Mouse (Mus musculus) neural tube, embryonic 15.5 days (tissue): ENCODE results near the gene Tmem158. TPM values are rescaled to one million over a fixed set of nuclear protein-coding genes. Genes with fewer than 3 reads are reported as not detected.
A peak's percentile ranks its signal among the peaks of the same experiment; 100 is the strongest.

Experiments
- ATAC-seq: fragments of 200-750 bp; cut with Nextera tagmentation; 2 replicates; pipeline ENCODE4 v1.8.0; 2017; ENCODE audit warnings: mild to moderate bottlenecking, moderate TSS enrichment, moderate library complexity; ENCODE audit not compliant: low FRiP score
- H3K27ac ChIP-seq: fragments of 300-500 bp; sonication (generic); replicated peaks from 2 replicates; pipeline ENCODE4 v1.5.1; 2015; ENCODE audit warnings: mild to moderate bottlenecking, inconsistent platforms
- H3K27me3 ChIP-seq: fragments of 300-500 bp; sonication (generic); replicated peaks from 2 replicates; pipeline ENCODE4 v1.6.1; 2015; ENCODE audit warnings: inconsistent platforms
- H3K36me3 ChIP-seq: fragments of 300-500 bp; sonication (generic); 2 replicates; pipeline ENCODE4 v1.6.1; 2015; ENCODE audit warnings: inconsistent platforms
- H3K4me1 ChIP-seq: fragments of 300-500 bp; sonication (generic); 2 replicates; pipeline ENCODE4 v1.6.1; 2015; ENCODE audit warnings: inconsistent platforms
- H3K4me2 ChIP-seq: fragments of 300-500 bp; sonication (generic); 2 replicates; pipeline ENCODE4 v1.6.1; 2015; ENCODE audit warnings: inconsistent platforms, mild to moderate bottlenecking, moderate library complexity
- H3K4me3 ChIP-seq: fragments of 300-500 bp; sonication (generic); replicated peaks from 2 replicates; pipeline ENCODE4 v1.5.1; 2015; ENCODE audit warnings: mild to moderate bottlenecking, inconsistent platforms
- H3K9ac ChIP-seq: fragments of 300-500 bp; sonication (generic); replicated peaks from 2 replicates; pipeline ENCODE4 v1.6.1; 2015; ENCODE audit warnings: mild to moderate bottlenecking, inconsistent platforms
- H3K9me3 ChIP-seq: fragments of 300-500 bp; sonication (generic); replicated peaks from 2 replicates; pipeline ENCODE4 v1.6.1; 2016; ENCODE audit warnings: inconsistent platforms
- WGBS: fragments of 180-500 bp; shearing (Covaris S2); methylation state at CpG from one replicate; pipeline ENCODE4 v1.1.7; 2015; ENCODE audit warnings: mixed read lengths; 5-methylcytosine and 5-hydroxymethylcytosine counted together
- polyA plus RNA-seq: library from polyadenylated mRNA; unstranded; fragments of >200 nt; fragmentation: Nextera tagmentation; extraction: Ambion mirVana; gene quantifications from 2 replicates; pipeline ENCODE4 v1.2.1, GENCODE M21; 2015

The Tmem158 gene
- polyA plus RNA-seq, 1 experiment from 2014 or later: 49.7 TPM

GRCm38 (mm10) chr9:123219826-123220225, 40.7 kb downstream of the Tmem158 start:
- H3K36me3 ChIP-seq: no peaks in the 10 kb centered on the region
- H3K27ac ChIP-seq: no peak overlapping the region
- H3K4me1 ChIP-seq: peaks cover 9% of the 10 kb centered on the region
- no peak for ATAC-seq
- no peak overlapping the region for H3K4me3 ChIP-seq
- no peak overlapping the region for H3K9ac ChIP-seq
- 68% methylated on average over 5 of the region's 5 CpGs for WGBS
- no peaks in the 10 kb centered on the region for H3K9me3 ChIP-seq
- H3K27me3 ChIP-seq: peaks cover 18% of the 10 kb centered on the region
- H3K4me2 ChIP-seq: no peak overlapping the region

GRCm38 (mm10) chr9:123215621-123216440, 44.7 kb downstream of the Tmem158 start, which contains the start of gene Cdcp1:
TSS of gene Cdcp1 (minus strand) at chr9:123216038.
- Histone ChIP-seq H3K4me1 (peaks cover 9% of the 10 kb centered on the region), H3K27me3 (peaks cover 25% of the 10 kb centered on the region), H3K9ac (no peak within 1 kb of the TSS), H3K36me3 (no peaks in the 10 kb centered on the region), H3K9me3 (no peaks in the 10 kb centered on the region), H3K27ac (no peak within 1 kb of the TSS), H3K4me2 (peak within 1 kb of the TSS; percentile 55), H3K4me3 (peak within 1 kb of the TSS; percentile 30)
- ATAC-seq: no peak
- 7% methylated on average over 41 of the region's 45 CpGs for WGBS

- Histone ChIP-seq H3K9ac (no peak overlapping the region), H3K27ac (no peak overlapping the region), H3K27me3 (peaks cover 25% of the 10 kb centered on the region), H3K4me1 (peaks cover 9% of the 10 kb centered on the region), H3K4me3 (no peak overlapping the region), H3K36me3 (no peaks in the 10 kb centered on the region), H3K4me2 (no peak overlapping the region), H3K9me3 (no peaks in the 10 kb centered on the region)
- ATAC-seq: no peak
- WGBS: 83% methylated on average over 9 of the region's 9 CpGs
These were observed 47.2 kb downstream of the Tmem158 start for GRCm38 (mm10) chr9:123213371-123213770.

Other genes starting within 250 kb of the Tmem158 start
- gene Tmem42, start 239.4 kb downstream of the Tmem158 start, polyA plus RNA-seq: 28.0 and 28.5 TPM in 2 replicates
- gene Tgm4, start 226.0 kb downstream of the Tmem158 start, polyA plus RNA-seq: 0.59 and 0.66 TPM in 2 replicates
- gene Zdhhc3, start 147.6 kb downstream of the Tmem158 start, polyA plus RNA-seq: 81.3 and 84.7 TPM in 2 replicates
- 77.1 and 94.0 TPM in 2 replicates for gene Exosc7, start 147.5 kb downstream of the Tmem158 start, polyA plus RNA-seq
- gene Clec3b, start 109.8 kb downstream of the Tmem158 start, polyA plus RNA-seq: 3.5 and 4.2 TPM in 2 replicates
- 0.19 and 2.5 TPM in 2 replicates for gene Cdcp1, start 44.7 kb downstream of the Tmem158 start, polyA plus RNA-seq
- 682 and 683 TPM in 2 replicates for gene Lars2, start 106.2 kb upstream of the Tmem158 start, polyA plus RNA-seq
- gene Limd1, start 217.9 kb upstream of the Tmem158 start, polyA plus RNA-seq: 10.9 and 20.3 TPM in 2 replicates